Mouse (Mus musculus) gastrocnemius, postnatal 36 days (tissue): ENCODE data around the gene Zbtb4. TPM values are rescaled to one million over a fixed set of nuclear protein-coding genes. Genes with fewer than 3 reads are reported as not detected.

Source experiments
- DNase-seq, 2 experiments: peaks; one replicate each; pipeline ENCODE4 v3.0.0; 2022
- intact Hi-C: fragments of 180-260 bp; cut with DNase I; formaldehyde crosslinking; loops from one replicate; pipeline ENCODE4 v1.15.1; 2025
- total RNA-seq, 2 experiments: library from RNA; stranded (reverse); gene quantifications; 2 replicates each; pipeline ENCODE4 v1.2.3; 2021

The Zbtb4 gene
- total RNA-seq, 2 experiments from 2014 or later = 24.3 to 26.2 TPM

GRCm38 (mm10) chr11:69760901-69761200 lies 4.9 kb upstream of the Zbtb4 start:
- intact Hi-C loops = loop anchor here (5.0 kb wide), 2 partner anchors 41 to 116 kb away; partner anchors contain the start of genes Fgf11 and Tmem95
- no peak for DNase-seq

GRCm38 (mm10) chr11:69761868-69762267 lies 3.8 kb upstream of the Zbtb4 start, which contains the start of gene Slc35g3:
Slc35g3 (minus strand) TSS chr11:69761968.
- intact Hi-C loops = loop anchor here (5.0 kb wide), 2 partner anchors 40 to 115 kb away; partner anchors contain the start of genes Fgf11 and Tmem95
- DNase-seq = no peak

DNA sequence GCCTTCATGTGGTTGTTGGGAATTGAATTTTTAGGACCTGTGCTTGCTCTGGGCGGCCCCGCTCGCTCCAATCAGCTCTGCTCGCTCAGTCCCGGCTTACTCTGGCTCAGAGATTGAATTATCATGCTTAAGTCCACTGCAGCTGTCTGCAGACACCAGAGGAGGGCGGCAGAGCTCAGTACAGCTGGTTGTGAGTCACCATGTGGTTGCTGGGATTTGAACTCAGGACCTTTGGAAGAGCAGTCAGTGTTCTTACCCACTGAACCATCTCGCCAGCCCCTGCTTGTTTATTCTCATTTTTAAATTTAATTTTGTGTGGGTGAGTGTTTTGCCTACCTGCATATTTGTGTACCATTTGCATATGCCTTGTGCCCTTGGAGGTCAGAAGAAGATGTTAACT lies 2.2 kb upstream of the Zbtb4 start:
- no peak for DNase-seq
- intact Hi-C loops = loop anchor here (5.0 kb wide), 2 partner anchors 39 to 114 kb away; partner anchors contain the start of genes Fgf11 and Tmem95

GRCm38 (mm10) chr11:69766126-69766609 lies 456 bp downstream of the Zbtb4 start:
- peak; percentile 53 to 66 for DNase-seq
- intact Hi-C loops = no loop called here

DNA sequence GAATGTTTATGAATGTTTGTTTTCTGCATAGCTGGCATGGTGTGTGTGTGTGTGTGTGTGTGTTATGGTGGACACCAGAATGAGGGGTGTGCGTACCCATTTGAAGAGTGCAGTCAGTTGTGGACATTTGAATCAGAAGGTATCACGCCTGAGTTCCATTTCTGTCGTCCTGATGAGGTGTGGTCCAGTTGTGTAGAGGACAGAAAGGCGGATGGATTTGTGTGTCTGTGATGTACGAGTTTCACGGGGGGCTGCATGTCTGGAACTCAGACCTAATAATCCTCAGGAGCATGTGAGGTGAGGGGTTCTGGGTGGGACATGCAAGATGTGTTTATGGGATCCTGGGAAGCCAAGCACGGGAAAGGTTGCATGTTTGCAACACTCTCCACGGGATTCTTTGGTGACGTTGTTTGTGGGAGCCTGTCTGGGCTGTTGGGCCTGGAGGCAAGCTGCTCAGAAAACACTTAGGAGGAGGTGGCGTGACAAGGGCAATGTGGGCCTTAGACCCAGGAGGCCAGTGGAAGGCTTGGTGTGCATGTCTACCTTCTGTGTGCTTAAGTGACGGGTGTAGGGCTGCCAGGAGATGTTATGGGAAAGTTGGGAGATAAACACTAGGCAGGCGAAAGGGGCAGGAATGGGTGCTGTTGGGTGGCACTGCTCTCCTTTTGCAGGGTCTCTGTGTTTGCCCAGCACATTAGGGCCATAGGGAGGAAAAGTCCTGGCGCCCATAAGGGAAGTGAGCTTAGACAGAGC lies 1.3 kb downstream of the Zbtb4 start:
- DNase-seq = no peak
- intact Hi-C loops = no loop called here

DNA sequence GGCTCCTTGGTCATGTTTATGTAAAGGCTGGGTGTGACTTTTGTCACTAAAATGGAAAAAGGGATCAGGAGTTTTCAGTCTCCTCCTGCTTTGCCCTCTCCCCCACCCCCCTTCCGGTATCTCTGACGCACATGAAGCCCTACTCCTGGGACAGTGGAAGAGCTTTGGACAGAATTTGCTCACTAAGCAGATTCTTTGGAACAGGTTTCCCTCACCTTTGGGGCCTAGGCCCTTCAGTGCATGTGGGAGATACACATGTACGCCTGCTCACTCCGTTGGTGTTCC lies 1.9 kb downstream of the Zbtb4 start:
- no peak for DNase-seq
- intact Hi-C loops = no loop called here

DNA sequence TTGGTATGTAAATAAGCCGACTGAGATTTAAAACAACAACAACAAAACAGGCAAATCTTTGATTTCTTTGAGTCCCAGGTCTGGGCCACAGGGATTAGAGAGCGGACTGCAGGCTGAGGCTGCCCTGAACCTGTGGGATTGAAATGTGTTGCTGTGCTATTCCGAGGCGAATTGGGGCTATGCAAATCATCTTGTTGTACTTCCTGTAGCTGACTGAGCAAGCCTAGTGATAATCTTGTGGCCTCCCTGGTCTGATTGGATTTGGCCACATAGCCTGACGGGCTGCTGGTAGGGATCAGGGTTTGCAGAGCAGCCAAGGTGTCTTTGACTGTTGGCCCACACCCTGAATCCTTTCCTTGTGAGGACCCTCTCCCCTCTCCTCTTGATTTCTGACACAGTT lies 9.2 kb downstream of the Zbtb4 start:
- DNase-seq = no peak
- intact Hi-C loops = no loop called here

DNA sequence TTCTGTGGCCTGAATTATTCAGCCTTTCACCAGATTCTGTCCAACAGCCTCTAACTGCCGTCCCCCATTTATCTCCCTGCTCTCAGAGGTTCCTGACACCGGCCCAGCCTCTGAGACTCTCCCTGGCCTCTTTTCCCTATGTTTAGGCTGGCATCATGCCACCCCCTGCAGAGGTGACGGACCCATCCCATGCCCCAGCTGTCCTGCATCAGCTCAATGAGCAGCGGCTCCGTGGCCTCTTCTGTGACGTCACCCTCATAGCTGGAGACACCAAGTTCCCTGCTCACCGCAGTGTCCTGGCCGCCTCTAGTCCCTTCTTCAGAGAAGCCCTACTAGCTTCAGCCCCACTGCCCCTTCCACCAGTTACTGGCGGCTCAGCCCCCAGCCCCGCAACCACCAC lies 10.0 kb downstream of the Zbtb4 start:
- intact Hi-C loops = no loop called here
- DNase-seq = no peak

DNA sequence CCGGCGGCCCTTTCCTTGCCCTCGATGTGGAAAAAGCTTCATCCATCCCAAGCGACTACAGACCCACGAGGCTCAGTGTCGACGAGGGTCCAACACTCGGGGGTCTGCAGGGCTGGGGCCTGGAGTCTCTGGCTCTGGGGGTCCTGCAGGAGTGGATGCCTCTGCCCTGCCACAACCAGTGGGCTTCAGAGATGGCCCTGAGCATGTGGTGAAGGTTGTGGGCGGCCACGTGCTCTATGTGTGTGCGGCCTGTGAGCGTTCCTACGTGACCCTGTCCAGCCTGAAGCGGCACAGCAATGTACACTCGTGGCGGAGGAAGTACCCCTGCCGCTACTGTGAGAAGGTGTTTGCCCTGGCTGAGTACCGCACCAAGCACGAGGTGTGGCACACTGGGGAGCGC lies 10.8 kb downstream of the Zbtb4 start:
- intact Hi-C loops = no loop called here

DNA sequence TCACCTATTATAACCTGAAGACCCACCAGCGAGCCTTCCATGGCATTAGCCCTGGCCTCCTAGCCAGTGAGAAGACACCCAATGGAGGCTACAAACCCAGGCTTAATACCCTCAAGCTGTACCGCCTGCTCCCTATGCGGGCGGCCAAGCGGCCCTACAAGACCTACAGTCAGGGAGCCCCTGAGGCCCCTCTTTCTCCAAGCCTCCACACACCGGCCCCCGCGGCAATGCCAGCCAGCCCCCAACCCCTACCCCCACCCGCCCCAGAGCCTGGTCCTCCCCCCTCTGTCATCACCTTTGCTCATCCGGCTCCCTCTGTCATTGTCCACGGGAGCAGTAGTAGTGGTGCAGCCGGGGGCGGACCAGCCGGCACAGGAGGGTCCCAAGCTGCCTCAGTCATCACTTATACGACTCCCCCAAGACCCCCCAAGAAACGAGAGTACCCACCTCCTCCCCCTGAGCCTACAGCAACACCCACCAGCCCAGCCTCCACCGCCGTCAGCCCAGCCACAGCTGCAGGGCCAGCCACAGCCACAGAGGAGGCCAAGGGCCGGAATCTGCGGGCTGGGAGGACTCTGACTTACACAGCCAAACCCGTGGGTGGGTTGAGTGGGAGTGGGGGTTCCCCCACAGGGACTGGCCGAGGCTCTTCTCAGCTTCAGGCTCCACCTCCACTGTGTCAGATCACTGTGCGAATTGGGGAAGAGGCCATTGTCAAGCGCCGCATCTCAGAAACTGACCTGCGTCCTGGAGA lies 12.0 kb downstream of the Zbtb4 start:
- no peak for DNase-seq
- intact Hi-C loops = no loop called here

More for the DNA sequence above, 10.8 kb downstream of the Zbtb4 start:
- DNase-seq = no peak

GRCm38 (mm10) chr11:69778258-69778982 lies 12.7 kb downstream of the Zbtb4 start:
- DNase-seq = no peak
- intact Hi-C loops = no loop called here

DNA sequence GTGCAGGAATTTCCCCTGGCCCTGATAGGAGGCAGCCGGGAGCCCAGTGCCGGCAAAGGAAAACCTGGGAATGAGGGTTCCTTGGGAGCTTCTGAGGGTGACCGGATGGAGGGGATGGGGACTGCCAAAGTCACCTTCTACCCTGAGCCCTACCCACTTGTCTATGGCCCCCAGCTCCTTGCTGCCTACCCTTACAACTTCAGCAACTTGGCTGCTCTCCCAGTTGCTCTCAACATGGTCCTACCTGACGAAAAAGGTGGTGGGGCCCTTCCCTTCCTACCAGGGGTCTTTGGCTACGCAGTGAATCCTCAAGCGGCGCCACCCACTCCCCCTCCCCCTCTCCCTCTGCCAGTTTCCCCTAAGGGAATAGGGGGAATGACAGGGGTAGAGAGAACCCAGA lies 13.3 kb downstream of the Zbtb4 start:
- no peak for DNase-seq
- intact Hi-C loops = no loop called here

- no peak for DNase-seq
- intact Hi-C loops = no loop called here
Measured at GRCm38 (mm10) chr11:69781828-69782227, 16.1 kb downstream of the Zbtb4 start.

- intact Hi-C loops = no loop called here
- DNase-seq = no peak
Measured at GRCm38 (mm10) chr11:69784793-69785272, 19.1 kb downstream of the Zbtb4 start.

- no peak for DNase-seq
Measured at GRCm38 (mm10) chr11:69787306-69787705, 21.6 kb downstream of the Zbtb4 start.

GRCm38 (mm10) chr11:69789431-69789830 lies 23.7 kb downstream of the Zbtb4 start:
- DNase-seq = no peak
- intact Hi-C loops = no loop called here

More at GRCm38 (mm10) chr11:69787306-69787705, 21.6 kb downstream of the Zbtb4 start:
- intact Hi-C loops = no loop called here

DNA sequence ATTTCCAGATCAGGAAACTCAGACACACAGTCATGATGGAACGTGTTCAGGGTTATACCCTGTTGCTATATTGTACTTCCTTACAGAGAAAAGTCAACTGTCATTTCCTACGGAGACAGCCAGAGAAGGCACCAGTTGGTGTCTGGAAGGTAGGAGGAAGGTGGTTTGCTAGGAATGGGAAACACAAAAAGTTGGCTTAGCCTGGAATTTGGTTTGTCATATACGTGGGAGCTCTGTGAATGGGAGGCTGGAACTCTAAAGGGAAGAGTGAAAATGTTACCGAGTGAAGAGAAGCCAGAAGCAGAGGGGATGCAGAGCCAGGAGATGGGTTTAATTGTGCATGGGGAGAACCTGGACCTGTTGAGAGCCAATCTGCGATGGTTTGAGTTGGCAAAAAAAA lies 25.7 kb downstream of the Zbtb4 start:
- intact Hi-C loops = no loop called here
- DNase-seq = no peak

GRCm38 (mm10) chr11:69793429-69793828 lies 27.7 kb downstream of the Zbtb4 start:
- DNase-seq = no peak
- intact Hi-C loops = no loop called here

- intact Hi-C loops = no loop called here
- DNase-seq = peak; percentile 84 to 91
Measured at GRCm38 (mm10) chr11:69795168-69795982, 29.7 kb downstream of the Zbtb4 start, which contains the start of gene Chrnb1. Chrnb1 (minus strand) TSS chr11:69795943.

- intact Hi-C loops = no loop called here
- no peak for DNase-seq
Measured at GRCm38 (mm10) chr11:69795983-69796435, 30.3 kb downstream of the Zbtb4 start.
